Mouse (Mus musculus) MEL (cell line): ENCODE data around the gene Tmem230. TPM values are rescaled to one million over a fixed set of nuclear protein-coding genes. Genes with fewer than 3 reads are reported as not detected.

Experiments used
- DNase-seq: peaks from one replicate; pipeline ENCODE4 v3.0.0; 2011; ENCODE audit warnings: low read depth, low spot score
- H3K27ac ChIP-seq: 2 replicates; pipeline ENCODE4 v1.5.1; 2012; ENCODE audit warnings: low read depth, mild to moderate bottlenecking, control low read depth, low read length, moderate library complexity; ENCODE audit not compliant: control insufficient read depth
- H3K27me3 ChIP-seq, 2 experiments: fragments of 150-350 bp in 1 of 2; sonication (generic) in 1 of 2; 2 replicates each; pipeline ENCODE4 v1.6.1; 2012; ENCODE audit warnings: low read length in 2 of 2, mild to moderate bottlenecking in 2 of 2, improper control_type of control experiment in 1 of 2, moderate library complexity in 1 of 2; ENCODE audit not compliant: insufficient read depth in 2 of 2, control insufficient read depth in 1 of 2
- H3K36me3 ChIP-seq, 2 experiments: 2 replicates each; pipeline ENCODE4 v1.6.1; 2012 to 2014; ENCODE audit warnings: low read length in 2 of 2, improper control_type of control experiment in 1 of 2, inconsistent platforms in 1 of 2, mild to moderate bottlenecking in 1 of 2; ENCODE audit not compliant: insufficient read depth in 2 of 2, control insufficient read depth in 1 of 2
- H3K4me1 ChIP-seq, 2 experiments: fragments of 150-350 bp in 1 of 2; sonication (generic) in 1 of 2; 2 replicates each; pipeline ENCODE4 v1.6.1; 2012; ENCODE audit warnings: low read length in 2 of 2, improper control_type of control experiment in 1 of 2, mild to moderate bottlenecking in 1 of 2; ENCODE audit not compliant: insufficient read depth in 2 of 2, control insufficient read depth in 1 of 2
- H3K4me3 ChIP-seq, 2 experiments: fragments of 150-350 bp in 1 of 2; sonication (generic) in 1 of 2; 2 replicates each; pipeline ENCODE4 v1.5.1; 2012; ENCODE audit warnings: low read depth in 2 of 2, low read length in 2 of 2, mild to moderate bottlenecking in 2 of 2, moderate library complexity in 2 of 2, control low read depth in 1 of 2, improper control_type of control experiment in 1 of 2; ENCODE audit not compliant: control insufficient read depth in 1 of 2, insufficient read depth in 1 of 2
- H3K79me2 ChIP-seq: 2 replicates; pipeline ENCODE4 v1.6.1; 2012; ENCODE audit warnings: mild to moderate bottlenecking, low read length, moderate library complexity; ENCODE audit not compliant: control insufficient read depth, poor library complexity, insufficient read depth
- H3K9ac ChIP-seq: 2 replicates; pipeline ENCODE4 v1.6.1; 2012; ENCODE audit warnings: low read depth, mild to moderate bottlenecking, control low read depth, low read length, moderate library complexity; ENCODE audit not compliant: control insufficient read depth, poor library complexity, severe bottlenecking
- H3K9me3 ChIP-seq: fragments of 150-350 bp; sonication (generic); replicated peaks from 2 replicates; pipeline ENCODE4 v1.6.1; 2012; ENCODE audit warnings: mild to moderate bottlenecking, low read length, improper control_type of control experiment, moderate library complexity; ENCODE audit not compliant: insufficient read depth
- BHLHE40 ChIP-seq: IDR thresholded peaks from 2 replicates; pipeline ENCODE4 v1.6.1; 2012; ENCODE audit warnings: low read depth, mild to moderate bottlenecking, inconsistent platforms, low read length, improper control_type of control experiment, borderline replicate concordance
- CHD1 ChIP-seq: IDR thresholded peaks from 2 replicates; pipeline ENCODE4 v1.6.1; 2012; ENCODE audit warnings: low read depth, mild to moderate bottlenecking, inconsistent platforms, low read length, improper control_type of control experiment
- CHD2 ChIP-seq: IDR thresholded peaks from 2 replicates; pipeline ENCODE4 v1.6.1; 2011; ENCODE audit warnings: low read length, improper control_type of control experiment
- CTCF ChIP-seq, 3 experiments: IDR thresholded peaks in 2 of 3; conservative IDR thresholded peaks in 1 of 3; 2 replicates each; pipeline ENCODE4 v1.5.1; 2011 to 2012; ENCODE audit warnings: low read length in 3 of 3, low read depth in 2 of 3, mild to moderate bottlenecking in 2 of 3, improper control_type of control experiment in 1 of 3, inconsistent platforms in 1 of 3, mixed read lengths in 1 of 3, moderate library complexity in 1 of 3; ENCODE audit not compliant: control insufficient read depth in 1 of 3, insufficient read depth in 1 of 3, poor library complexity in 1 of 3, severe bottlenecking in 1 of 3
- E2F4 ChIP-seq: IDR thresholded peaks from 2 replicates; pipeline ENCODE4 v1.6.1; 2011; ENCODE audit warnings: low read depth, low read length, improper control_type of control experiment, borderline replicate concordance
- ELF1 ChIP-seq: IDR thresholded peaks from 2 replicates; pipeline ENCODE4 v1.6.1; 2014; ENCODE audit warnings: low read depth, mild to moderate bottlenecking, inconsistent platforms, low read length, improper control_type of control experiment, moderate library complexity
- ETS1 ChIP-seq: IDR thresholded peaks from 2 replicates; pipeline ENCODE4 v1.6.1; 2012; ENCODE audit warnings: low read depth, mild to moderate bottlenecking, inconsistent platforms, low read length, improper control_type of control experiment, moderate library complexity
- GABPA ChIP-seq: IDR thresholded peaks from 2 replicates; pipeline ENCODE4 v1.6.1; 2012; ENCODE audit warnings: low read depth, mild to moderate bottlenecking, inconsistent platforms, low read length, improper control_type of control experiment, moderate library complexity
- GATA1 ChIP-seq: IDR thresholded peaks from 2 replicates; pipeline ENCODE4 v1.6.1; 2011; ENCODE audit warnings: low read depth, low read length, improper control_type of control experiment
- HCFC1 ChIP-seq: IDR thresholded peaks from 2 replicates; pipeline ENCODE4 v1.6.1; 2012; ENCODE audit warnings: low read depth, mild to moderate bottlenecking, inconsistent platforms, low read length, improper control_type of control experiment, moderate library complexity
- JUND ChIP-seq: IDR thresholded peaks from 2 replicates; pipeline ENCODE4 v1.6.1; 2011; ENCODE audit warnings: low read depth, mild to moderate bottlenecking, improper control_type of control experiment, low read length
- KAT2A ChIP-seq: conservative IDR thresholded peaks from 2 replicates; pipeline ENCODE4 v1.6.1; 2012; ENCODE audit warnings: low read depth, low read length, improper control_type of control experiment, inconsistent platforms
- MAFK ChIP-seq: IDR thresholded peaks from 2 replicates; pipeline ENCODE4 v1.6.1; 2011; ENCODE audit warnings: low read depth, mild to moderate bottlenecking, low read length, improper control_type of control experiment, borderline replicate concordance
- MAX ChIP-seq: IDR thresholded peaks from 2 replicates; pipeline ENCODE4 v1.6.1; 2011; ENCODE audit warnings: low read length, improper control_type of control experiment
- MAZ ChIP-seq: IDR thresholded peaks from 2 replicates; pipeline ENCODE4 v1.6.1; 2012; ENCODE audit warnings: low read depth, mild to moderate bottlenecking, inconsistent platforms, low read length, improper control_type of control experiment
- MEF2A ChIP-seq: IDR thresholded peaks from 2 replicates; pipeline ENCODE4 v1.6.1; 2014; ENCODE audit warnings: low read depth, mild to moderate bottlenecking, inconsistent platforms, low read length, improper control_type of control experiment; ENCODE audit not compliant: poor library complexity, insufficient replicate concordance, severe bottlenecking; ENCODE audit errors: extremely low read depth
- MXI1 ChIP-seq: IDR thresholded peaks from 2 replicates; pipeline ENCODE4 v1.6.1; 2011; ENCODE audit warnings: mild to moderate bottlenecking, low read depth, low read length, improper control_type of control experiment
- MYB ChIP-seq: IDR thresholded peaks from 2 replicates; pipeline ENCODE4 v1.6.1; 2011; ENCODE audit warnings: mild to moderate bottlenecking, low read depth, low read length, improper control_type of control experiment
- MYC ChIP-seq: IDR thresholded peaks from 2 replicates; pipeline ENCODE4 v1.6.1; 2011; ENCODE audit warnings: low read depth, mild to moderate bottlenecking, low read length, improper control_type of control experiment, moderate library complexity
- NELFE ChIP-seq: IDR thresholded peaks from 2 replicates; pipeline ENCODE4 v1.6.1; 2011; ENCODE audit warnings: low read depth, low read length, improper control_type of control experiment
- NRF1 ChIP-seq: IDR thresholded peaks from 2 replicates; pipeline ENCODE4 v1.6.1; 2014; ENCODE audit warnings: low read depth, mild to moderate bottlenecking, inconsistent platforms, low read length, improper control_type of control experiment, moderate library complexity; ENCODE audit not compliant: poor library complexity, insufficient read depth, severe bottlenecking
- POLR2A ChIP-seq, 2 experiments: IDR thresholded peaks; 2 replicates each; pipeline ENCODE4 v1.6.1; 2011 to 2012; ENCODE audit warnings: low read length in 2 of 2, mild to moderate bottlenecking in 2 of 2, control low read depth in 1 of 2, improper control_type of control experiment in 1 of 2, low read depth in 1 of 2, moderate library complexity in 1 of 2; ENCODE audit not compliant: control insufficient read depth in 1 of 2, insufficient read depth in 1 of 2, poor library complexity in 1 of 2
- POLR2AphosphoS2 ChIP-seq: IDR thresholded peaks from 2 replicates; pipeline ENCODE4 v1.6.1; 2011; ENCODE audit warnings: low read length, improper control_type of control experiment
- POLR2AphosphoS5 ChIP-seq: IDR thresholded peaks from 2 replicates; pipeline ENCODE4 v1.6.1; 2012; ENCODE audit warnings: low read depth, borderline replicate concordance, mild to moderate bottlenecking, inconsistent platforms, low read length, moderate library complexity, mixed read lengths
- RAD21 ChIP-seq: IDR thresholded peaks from 2 replicates; pipeline ENCODE4 v1.6.1; 2011; ENCODE audit warnings: mild to moderate bottlenecking, low read depth, low read length, improper control_type of control experiment
- RCOR1 ChIP-seq: IDR thresholded peaks from 2 replicates; pipeline ENCODE4 v1.6.1; 2012; ENCODE audit warnings: low read depth, mild to moderate bottlenecking, inconsistent platforms, low read length, improper control_type of control experiment
- SIN3A ChIP-seq: IDR thresholded peaks from 2 replicates; pipeline ENCODE4 v1.6.1; 2012; ENCODE audit warnings: low read length, improper control_type of control experiment, inconsistent platforms
- SMC3 ChIP-seq: IDR thresholded peaks from 2 replicates; pipeline ENCODE4 v1.6.1; 2011; ENCODE audit warnings: low read depth, low read length, improper control_type of control experiment
- TAL1 ChIP-seq: IDR thresholded peaks from 2 replicates; pipeline ENCODE4 v1.6.1; 2012; ENCODE audit warnings: mild to moderate bottlenecking, inconsistent platforms, low read length, moderate library complexity, mixed read lengths
- TBP ChIP-seq: IDR thresholded peaks from 2 replicates; pipeline ENCODE4 v1.8.0; 2011; ENCODE audit warnings: low read depth, low read length, improper control_type of control experiment
- TCF12 ChIP-seq: IDR thresholded peaks from 2 replicates; pipeline ENCODE4 v1.6.1; 2014; ENCODE audit warnings: low read depth, mild to moderate bottlenecking, inconsistent platforms, low read length, improper control_type of control experiment, moderate library complexity
- UBTF ChIP-seq: IDR thresholded peaks from 2 replicates; pipeline ENCODE4 v1.6.1; 2012; ENCODE audit warnings: low read depth, mild to moderate bottlenecking, inconsistent platforms, low read length, improper control_type of control experiment, moderate library complexity, borderline replicate concordance; ENCODE audit not compliant: insufficient read depth
- USF1 ChIP-seq: IDR thresholded peaks from 2 replicates; pipeline ENCODE4 v1.6.1; 2014; ENCODE audit warnings: low read depth, mild to moderate bottlenecking, inconsistent platforms, low read length, improper control_type of control experiment, moderate library complexity
- USF2 ChIP-seq, 2 experiments: IDR thresholded peaks; 2 replicates each; pipeline ENCODE4 v1.6.1; 2011 to 2012; ENCODE audit warnings: improper control_type of control experiment in 2 of 2, low read length in 2 of 2, borderline replicate concordance in 1 of 2, inconsistent platforms in 1 of 2, low read depth in 1 of 2, mild to moderate bottlenecking in 1 of 2; ENCODE audit not compliant: insufficient read depth in 1 of 2
- ZC3H11A ChIP-seq: IDR thresholded peaks from 2 replicates; pipeline ENCODE4 v1.6.1; 2012; ENCODE audit warnings: low read depth, mild to moderate bottlenecking, inconsistent platforms, low read length, improper control_type of control experiment
- ZKSCAN1 ChIP-seq: IDR thresholded peaks from 2 replicates; pipeline ENCODE4 v1.6.1; 2012; ENCODE audit warnings: low read depth, mild to moderate bottlenecking, inconsistent platforms, low read length, improper control_type of control experiment, moderate library complexity
- ZMIZ1 ChIP-seq: IDR thresholded peaks from 2 replicates; pipeline ENCODE4 v1.6.1; 2012; ENCODE audit warnings: low read depth, mild to moderate bottlenecking, inconsistent platforms, low read length, improper control_type of control experiment, moderate library complexity
- ZNF384 ChIP-seq: IDR thresholded peaks from 2 replicates; pipeline ENCODE4 v1.6.1; 2012; ENCODE audit warnings: low read depth, mild to moderate bottlenecking, inconsistent platforms, low read length, improper control_type of control experiment
- polyA plus RNA-seq, 2 experiments: library from polyadenylated mRNA; stranded (reverse) in 1 of 2; unstranded in 1 of 2; fragments of >175 nt in 1 of 2; fragments of >200 nt in 1 of 2; gene quantifications; 2 replicates each; pipeline versions ENCODE4 v1.2.1 to v1.2.4; 2012; ENCODE audit warnings: low replicate concordance in 2 of 2, low read depth in 1 of 2; ENCODE audit not compliant: insufficient read length in 2 of 2, insufficient read depth in 1 of 2, missing spikeins in 1 of 2
- total RNA-seq: library from RNA; depleted of rRNA; stranded (reverse); fragments of 300-350 nt; gene quantifications from 2 replicates; pipeline ENCODE4 v1.2.3, GENCODE M21; 2012

Tmem230 gene
- total and polyA plus RNA-seq, 3 experiments = 9.1 to 21.5 TPM; not detected in 1

- Histone ChIP-seq H3K9ac (no peak overlapping the region), H3K27me3 (no peaks in the 10 kb centered on the region), H3K4me3 (no peak overlapping the region), H3K79me2 (peaks cover 27% of the 10 kb centered on the region), H3K27ac (no peak overlapping the region), H3K36me3 (peaks cover 0 to 19% of the 10 kb centered on the region in 2 experiments; a peak in 2 of 4 replicates), H3K4me1 (peaks cover 3 to 15% of the 10 kb centered on the region in 2 experiments; a peak in 3 of 4 replicates), H3K9me3 (no peaks in the 10 kb centered on the region)
- peak; percentile 79 for DNase-seq
- peak; percentile 84 for TF ChIP-seq MXI1
- no peak for TF ChIP-seq POLR2AphosphoS2
- no peak for TF ChIP-seq USF2 (IDR thresholded peaks at IDR 0.05; ENCODE audit: borderline replicate concordance in 1 of 2, insufficient read depth in 1 of 2, low read depth in 1 of 2, low read length in 2 of 2)
- peak; percentile 50; the same call in 1 of the 2 replicates for TF ChIP-seq MYC
- no peak for TF ChIP-seq JUND
- no peak for TF ChIP-seq MYB
- no peak for TF ChIP-seq CHD1
- no peak for TF ChIP-seq USF1
- TF ChIP-seq UBTF = no peak
- no peak for TF ChIP-seq KAT2A
- no peak for TF ChIP-seq RCOR1
- no peak for TF ChIP-seq BHLHE40
- TF ChIP-seq MEF2A = no peak
- no peak for TF ChIP-seq NRF1
- no peak for TF ChIP-seq TCF12
- TF ChIP-seq ZMIZ1 = no peak
- no peak for TF ChIP-seq E2F4
- no peak for TF ChIP-seq POLR2A (IDR thresholded peaks at IDR 0.05; ENCODE audit: control insufficient read depth in 1 of 2, insufficient read depth in 1 of 2, low read depth in 1 of 2, low read length in 2 of 2, poor library complexity in 1 of 2)
- TF ChIP-seq HCFC1 = no peak
- TF ChIP-seq TAL1 = no peak
- TF ChIP-seq ZKSCAN1 = no peak
- no peak for TF ChIP-seq ZC3H11A
- no peak for TF ChIP-seq MAFK
- TF ChIP-seq ETS1 = no peak
- TF ChIP-seq CTCF (IDR thresholded peaks at IDR 0.05 in 2 of 3, conservative IDR thresholded peaks at IDR 0.05 in 1 of 3; ENCODE audit: control insufficient read depth in 1 of 3, insufficient read depth in 1 of 3, low read depth in 2 of 3, low read length in 3 of 3, poor library complexity in 1 of 3, severe bottlenecking in 1 of 3) = no peak
- TF ChIP-seq SMC3 = 0 out of 2 replicates have a peak, but pooled peaks have one; percentile 7
- TF ChIP-seq POLR2AphosphoS5 = no peak
- TF ChIP-seq ZNF384 = no peak
- no peak for TF ChIP-seq CHD2
- TF ChIP-seq GABPA = no peak
- no peak for TF ChIP-seq NELFE
- TF ChIP-seq RAD21 = no peak
- TF ChIP-seq MAX = peak; percentile 51
- no peak for TF ChIP-seq GATA1
- TF ChIP-seq SIN3A = peak; percentile 71; the same call in 1 of the 2 replicates
- TF ChIP-seq MAZ = no peak
- TF ChIP-seq TBP = peak; percentile 53; the same call in 1 of the 2 replicates
- TF ChIP-seq ELF1 = no peak
These were observed 18.5 kb upstream of the Tmem230 start for GRCm38 (mm10) chr2:132266086-132266485.
